Mouse (Mus musculus): Measurements from ENCODE around the gene A830031A19Rik. TPM values are rescaled to one million over a fixed set of nuclear protein-coding genes. Genes with fewer than 3 reads are reported as not detected.

Gene A830031A19Rik
- not detected in 2 replicates for total RNA-seq (2014; fragmentation: Nextera tagmentation)
- total RNA-seq (2017), result not detected in 2 replicates

DNA sequence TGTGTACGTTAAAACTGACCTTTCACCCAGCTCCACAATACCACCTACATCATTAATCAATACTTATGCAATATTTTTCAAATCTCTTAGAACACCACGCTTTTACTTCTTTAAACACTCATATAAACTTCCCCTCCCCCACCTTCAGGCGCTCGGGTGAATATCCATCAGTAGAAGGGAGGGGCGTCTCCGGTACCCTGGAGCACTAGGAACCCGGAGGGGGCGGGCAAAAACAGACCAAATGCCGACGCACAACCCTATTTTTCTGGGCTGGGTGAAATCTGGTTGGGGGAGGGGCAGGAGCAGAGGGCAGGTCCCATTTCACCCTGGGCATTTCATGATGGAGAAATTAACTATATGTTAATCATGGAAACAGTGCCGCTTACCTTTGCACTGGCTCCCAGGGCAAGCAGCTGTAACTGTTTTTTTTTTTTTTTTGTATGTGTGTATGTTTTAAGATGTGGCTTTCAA lies at the start of gene A830031A19Rik:
TSS of gene A830031A19Rik (minus strand) at position 421 of the 471 bp plus-strand sequence.
- ATAC-seq (replicated peaks; ENCODE audit: low FRiP score, low TSS enrichment, poor library complexity, severe bottlenecking), result no peak

DNA sequence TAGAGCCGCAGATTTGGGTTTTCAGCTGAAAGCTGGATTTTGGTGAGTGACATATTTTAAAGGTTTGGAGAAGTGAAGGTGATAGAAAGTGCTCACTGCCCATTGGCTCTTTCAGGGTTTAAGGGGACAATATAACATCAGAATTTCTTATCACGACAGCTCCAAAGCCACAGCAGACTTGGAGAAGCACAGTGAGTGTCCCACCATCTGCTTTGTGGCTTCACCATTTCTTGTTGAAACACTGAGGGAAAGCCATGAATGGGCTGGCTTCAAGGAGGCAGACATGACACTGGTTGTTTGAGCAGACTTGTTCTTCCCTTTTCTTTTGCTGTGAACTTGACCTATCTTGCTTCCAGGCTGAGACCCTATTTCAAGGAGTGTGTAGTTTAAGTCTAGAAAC lies 49.1 kb upstream of the A830031A19Rik start:
- 0 out of 2 replicates have a peak, but pooled peaks have one; percentile 22 for ATAC-seq (replicated peaks; ENCODE audit: low FRiP score, low TSS enrichment, poor library complexity, severe bottlenecking)

GRCm38 (mm10) chr11:24122899-24123298 lies 48.0 kb upstream of the A830031A19Rik start:
- peak; percentile 30 for ATAC-seq (replicated peaks; ENCODE audit: low FRiP score, low TSS enrichment, poor library complexity, severe bottlenecking)

DNA sequence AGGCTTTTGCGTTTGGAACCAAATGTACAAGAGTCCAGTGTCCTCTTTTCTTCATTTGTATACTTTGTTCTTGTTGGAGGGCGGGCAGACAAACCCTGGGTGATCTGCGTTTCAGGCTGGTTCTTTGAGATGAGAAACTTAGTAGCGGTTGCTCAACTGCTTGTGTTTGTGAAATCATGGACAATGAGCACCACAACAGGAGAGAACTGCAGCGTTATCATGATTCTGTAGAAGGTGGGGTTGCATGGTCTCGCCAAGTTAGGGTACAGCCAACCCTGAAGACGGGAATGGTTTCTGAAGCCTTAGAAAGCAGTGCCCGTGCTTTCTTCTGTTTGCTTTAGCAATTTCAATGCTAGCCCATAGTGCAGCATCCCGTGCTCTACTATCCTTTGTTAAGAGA lies 46.3 kb upstream of the A830031A19Rik start:
- ATAC-seq (replicated peaks; ENCODE audit: low FRiP score, low TSS enrichment, poor library complexity, severe bottlenecking), result no peak

DNA sequence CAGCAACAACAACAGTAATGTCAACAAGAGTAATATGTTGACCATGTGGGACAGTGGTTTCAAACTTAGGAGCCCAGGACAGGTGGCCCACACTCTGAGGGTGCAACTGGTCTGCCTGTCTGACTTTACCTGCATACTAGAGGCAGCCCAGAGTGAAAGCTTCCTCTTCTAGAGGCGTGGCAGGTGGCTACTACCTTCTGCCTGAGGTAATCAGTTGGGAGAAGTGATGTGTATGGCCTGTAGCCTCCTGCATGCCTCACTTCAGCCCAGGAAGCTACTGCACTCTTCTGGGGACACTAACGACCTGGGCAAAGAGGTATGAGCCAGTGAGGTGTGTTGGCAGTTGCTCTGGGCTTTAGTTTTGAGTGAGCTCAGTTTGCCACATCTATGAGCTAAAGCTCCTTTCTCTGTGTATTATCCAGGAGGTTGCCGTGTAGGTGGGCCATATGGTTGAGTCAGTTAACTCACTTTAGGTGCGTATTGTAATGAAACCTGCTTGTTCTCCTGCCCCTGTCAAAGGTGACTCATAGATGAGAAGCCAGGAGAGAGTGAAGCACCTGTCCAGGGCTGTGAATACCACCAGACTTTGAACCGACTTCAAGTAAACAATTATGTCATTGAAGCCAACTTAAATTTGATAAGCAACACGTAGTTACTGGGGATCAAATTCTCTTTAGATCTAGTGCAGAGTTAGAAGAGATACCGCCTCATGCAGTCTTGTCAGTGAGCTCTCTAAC lies 41.9 kb upstream of the A830031A19Rik start:
- no peak for ATAC-seq (replicated peaks; ENCODE audit: low FRiP score, low TSS enrichment, poor library complexity, severe bottlenecking)

- ATAC-seq (replicated peaks; ENCODE audit: low FRiP score, low TSS enrichment, poor library complexity, severe bottlenecking), result no peak
These were observed 41.2 kb upstream of the A830031A19Rik start for GRCm38 (mm10) chr11:24116041-24116440.

- peak; percentile 37; the same call in 1 of the 2 replicates for ATAC-seq (replicated peaks; ENCODE audit: low FRiP score, low TSS enrichment, poor library complexity, severe bottlenecking)
These were observed 40.3 kb upstream of the A830031A19Rik start for GRCm38 (mm10) chr11:24115017-24115752.

- ATAC-seq (replicated peaks; ENCODE audit: low FRiP score, low TSS enrichment, poor library complexity, severe bottlenecking), result no peak
These were observed 36.9 kb upstream of the A830031A19Rik start for GRCm38 (mm10) chr11:24111720-24112119.

DNA sequence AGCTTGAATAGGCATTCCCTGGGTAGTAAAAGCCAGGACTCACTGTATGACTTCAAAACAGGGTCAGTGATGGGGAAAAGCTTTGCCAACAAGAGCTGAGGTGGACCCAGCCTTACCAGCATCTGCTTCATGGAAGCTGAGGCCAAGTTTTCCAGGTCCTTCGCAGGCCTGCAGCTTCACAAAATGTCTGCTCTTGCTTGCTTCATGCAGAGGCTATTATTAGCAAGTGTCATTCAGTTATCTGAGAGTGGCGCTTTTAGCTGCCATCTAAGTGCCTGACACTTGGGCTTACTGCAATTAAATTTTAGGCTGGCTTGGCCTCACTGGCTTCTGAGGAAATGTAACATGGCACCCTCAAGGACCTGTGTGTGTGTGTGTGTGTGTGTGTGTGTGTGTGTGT lies 35.3 kb upstream of the A830031A19Rik start:
- ATAC-seq (replicated peaks; ENCODE audit: low FRiP score, low TSS enrichment, poor library complexity, severe bottlenecking), result no peak

DNA sequence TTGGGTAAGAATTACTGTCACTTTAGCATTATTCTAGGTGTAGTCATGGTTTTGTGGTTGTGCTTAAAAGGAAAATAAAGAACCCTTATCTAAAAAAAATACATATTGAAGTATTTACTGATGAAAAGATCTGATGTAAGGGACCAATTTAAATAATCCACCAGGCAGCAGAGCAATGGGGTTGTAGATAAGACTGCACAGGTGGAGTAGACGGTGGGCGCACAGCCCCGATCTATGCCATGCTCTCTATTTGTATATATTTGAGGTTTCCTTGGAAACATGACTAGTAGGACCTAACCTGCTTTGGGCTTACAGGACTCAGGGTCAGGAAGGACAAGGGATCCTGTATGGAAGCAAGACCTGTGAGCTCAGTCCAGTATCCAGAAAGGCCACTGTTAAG lies 34.5 kb upstream of the A830031A19Rik start:
- ATAC-seq (replicated peaks; ENCODE audit: low FRiP score, low TSS enrichment, poor library complexity, severe bottlenecking), result peak; percentile 49

GRCm38 (mm10) chr11:24108974-24109373 lies 34.1 kb upstream of the A830031A19Rik start:
- ATAC-seq (replicated peaks; ENCODE audit: low FRiP score, low TSS enrichment, poor library complexity, severe bottlenecking), result no peak

DNA sequence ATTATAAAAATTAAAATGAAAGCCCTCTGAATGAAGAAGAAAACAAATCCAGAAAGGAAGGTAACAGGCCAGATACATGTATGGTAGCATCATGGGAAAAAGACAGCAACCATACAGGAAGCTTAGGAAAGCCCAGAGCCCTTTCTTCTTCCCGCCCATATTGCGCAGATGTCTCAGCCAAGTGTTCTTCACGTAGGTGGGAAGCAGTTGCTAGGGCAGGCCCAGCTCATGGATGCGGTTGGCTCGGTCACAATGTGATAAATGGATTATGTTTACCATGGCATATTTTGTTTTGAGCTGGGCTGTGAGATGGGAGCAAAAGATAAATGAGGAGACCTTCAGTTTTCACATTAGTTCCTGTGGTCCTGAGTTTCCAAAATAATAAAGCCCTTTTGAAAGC lies 32.6 kb upstream of the A830031A19Rik start:
- no peak for ATAC-seq (replicated peaks; ENCODE audit: low FRiP score, low TSS enrichment, poor library complexity, severe bottlenecking)

GRCm38 (mm10) chr11:24103128-24103742 lies 28.4 kb upstream of the A830031A19Rik start:
- no peak for ATAC-seq (replicated peaks; ENCODE audit: low FRiP score, low TSS enrichment, poor library complexity, severe bottlenecking)

DNA sequence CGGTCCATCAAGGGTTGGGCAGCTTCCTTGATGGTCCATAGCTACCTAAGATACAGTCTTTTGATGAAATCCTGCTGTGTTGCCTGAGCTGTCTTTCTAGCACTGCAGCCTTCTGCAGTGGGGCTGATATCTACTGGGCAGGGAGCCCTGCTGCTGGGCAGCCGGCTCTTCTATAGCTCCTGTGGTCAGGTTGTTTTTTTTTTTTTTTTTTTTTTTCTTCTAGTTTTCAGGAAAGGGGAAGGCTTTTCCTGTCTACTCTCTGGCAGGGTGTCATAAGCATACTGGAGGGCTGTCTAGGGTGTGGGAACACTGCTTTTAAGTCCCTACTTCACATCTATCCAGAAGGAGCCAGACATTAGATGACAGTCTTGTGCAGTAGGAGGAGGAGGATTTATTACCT lies 27.5 kb upstream of the A830031A19Rik start:
- ATAC-seq (replicated peaks; ENCODE audit: low FRiP score, low TSS enrichment, poor library complexity, severe bottlenecking), result peak; percentile 39; the same call in 1 of the 2 replicates

DNA sequence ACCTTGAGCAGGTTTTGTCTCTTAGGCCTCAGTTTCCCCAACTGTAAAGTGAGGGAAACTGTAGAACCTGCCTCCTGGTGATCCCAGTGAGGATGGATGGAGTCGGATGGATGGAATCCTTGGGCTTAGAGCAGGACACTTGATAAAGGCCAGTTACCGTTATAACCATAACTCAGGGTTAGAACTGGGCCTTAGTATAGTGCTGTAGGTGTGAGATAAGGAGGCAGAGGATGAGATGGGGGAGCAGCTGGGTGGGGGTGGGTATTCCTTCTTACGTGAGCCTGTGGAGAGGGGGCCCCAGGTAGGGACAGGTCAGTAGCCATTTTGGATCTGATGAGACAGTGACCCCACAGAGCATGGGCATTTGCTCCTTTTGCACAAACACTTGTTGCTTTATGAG lies 26.8 kb upstream of the A830031A19Rik start:
- ATAC-seq (replicated peaks; ENCODE audit: low FRiP score, low TSS enrichment, poor library complexity, severe bottlenecking), result 0 out of 2 replicates have a peak, but pooled peaks have one; percentile 19

DNA sequence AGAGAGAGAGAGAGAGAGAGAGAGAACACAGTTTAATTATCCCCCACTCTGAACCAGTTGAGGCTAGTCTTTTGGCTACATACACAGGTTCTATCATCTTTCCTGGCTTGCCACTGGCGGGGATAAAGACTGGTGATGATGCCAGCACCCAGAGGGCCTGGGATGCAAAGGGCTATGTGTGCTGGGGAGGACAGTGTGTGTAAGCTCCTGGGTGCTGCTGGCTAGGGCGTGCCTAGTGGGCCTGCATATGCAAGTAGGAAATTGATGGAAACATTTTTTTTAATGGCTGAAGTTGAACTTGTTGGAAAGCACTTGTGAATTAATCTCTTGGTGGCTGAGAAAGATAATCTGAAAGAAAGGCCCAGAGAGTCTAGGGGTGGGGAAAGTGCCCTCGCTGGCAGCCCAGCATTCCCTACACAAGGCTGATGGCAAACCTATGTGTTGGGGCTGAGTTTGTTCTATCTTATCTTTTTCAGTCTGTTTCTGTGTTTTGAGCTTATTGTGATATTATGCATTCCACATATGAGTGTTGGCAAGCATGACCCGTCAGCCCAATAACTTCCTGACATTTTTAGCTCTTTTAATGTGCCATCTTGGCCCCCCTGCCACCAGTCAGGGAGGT lies 25.7 kb upstream of the A830031A19Rik start:
- peak; percentile 78 for ATAC-seq (replicated peaks; ENCODE audit: low FRiP score, low TSS enrichment, poor library complexity, severe bottlenecking)

DNA sequence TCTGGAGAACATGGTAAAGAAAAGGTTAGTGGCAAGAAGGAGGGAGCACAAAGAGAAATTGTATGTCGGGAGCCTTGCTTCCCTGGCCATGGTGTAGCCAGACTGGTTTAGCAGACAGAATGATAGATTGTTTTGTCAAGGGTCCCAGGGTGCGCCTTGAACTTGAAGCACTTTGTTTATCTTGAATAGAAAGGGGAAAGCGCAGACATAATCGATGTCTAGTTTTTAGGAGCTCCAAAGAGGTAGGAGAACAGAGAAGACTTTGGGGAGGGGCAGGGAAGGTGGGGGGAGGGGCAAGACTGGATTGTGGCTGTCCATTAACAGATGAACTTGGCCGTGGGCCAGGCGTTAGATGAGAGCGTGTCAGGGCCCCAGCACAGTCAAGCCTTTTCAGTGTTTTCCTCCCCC lies 25.0 kb upstream of the A830031A19Rik start:
- ATAC-seq (replicated peaks; ENCODE audit: low FRiP score, low TSS enrichment, poor library complexity, severe bottlenecking), result no peak

DNA sequence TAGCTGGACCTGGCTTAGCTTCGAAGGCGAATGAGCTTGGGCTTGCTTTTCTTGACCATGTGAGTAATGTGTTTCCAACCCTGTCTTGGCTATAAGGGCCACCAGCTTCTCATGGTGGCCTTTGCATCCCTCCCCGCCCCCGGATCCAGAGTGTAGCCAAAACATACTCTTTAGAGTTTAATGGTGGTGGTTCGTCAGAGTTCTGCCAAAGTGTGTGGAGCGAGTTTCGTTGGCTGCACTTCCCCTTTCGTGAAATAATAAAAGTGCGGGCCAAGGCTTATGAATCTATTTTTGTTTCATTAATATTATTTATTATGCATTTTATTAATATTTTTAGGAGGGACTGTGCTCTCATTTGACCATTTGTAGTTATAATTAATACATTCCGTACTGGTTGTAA lies 24.4 kb upstream of the A830031A19Rik start:
- no peak for ATAC-seq (replicated peaks; ENCODE audit: low FRiP score, low TSS enrichment, poor library complexity, severe bottlenecking)

DNA sequence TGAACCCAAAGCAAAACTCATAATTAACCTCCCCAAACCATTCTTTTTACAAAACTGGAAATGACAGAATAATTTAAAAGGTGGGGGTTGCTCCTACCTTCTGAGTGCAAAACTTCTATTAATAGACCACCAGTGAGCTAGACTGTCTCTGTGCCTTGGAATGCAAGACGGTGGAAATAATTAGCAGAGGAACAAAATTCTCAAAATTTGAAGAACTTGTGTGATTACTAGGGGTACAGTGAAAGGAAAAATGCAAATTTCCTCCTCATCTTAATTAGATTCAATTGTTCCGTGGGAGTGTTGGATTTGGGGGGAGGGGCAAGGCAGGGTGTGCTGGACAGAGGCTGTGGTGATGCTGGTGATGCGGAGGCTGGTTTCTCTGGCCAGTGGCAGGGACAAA lies 23.8 kb upstream of the A830031A19Rik start:
- ATAC-seq (replicated peaks; ENCODE audit: low FRiP score, low TSS enrichment, poor library complexity, severe bottlenecking), result no peak

DNA sequence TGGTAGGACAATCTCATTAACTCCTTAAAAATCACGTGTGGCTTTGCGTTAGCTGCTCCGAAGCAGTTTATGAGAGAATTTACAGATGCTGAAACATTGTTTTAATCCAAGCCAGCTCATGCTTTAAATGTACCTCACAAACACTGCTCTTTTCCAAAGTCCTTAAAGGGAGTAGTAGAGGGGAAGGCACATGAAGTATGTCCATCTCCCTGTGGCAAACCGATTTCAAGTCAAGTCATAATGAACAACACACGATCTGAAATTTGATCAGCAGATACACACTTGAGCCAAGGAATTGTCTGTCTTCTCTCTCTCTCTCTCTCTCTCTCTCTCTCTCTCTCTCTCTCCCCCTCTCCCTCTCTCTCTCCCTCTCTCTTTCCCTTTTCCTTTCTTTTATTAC lies 23.2 kb upstream of the A830031A19Rik start:
- ATAC-seq (replicated peaks; ENCODE audit: low FRiP score, low TSS enrichment, poor library complexity, severe bottlenecking), result no peak

Measured in megakaryocyte-erythroid progenitor cell, adult 5-6 weeks (primary cell).